ENCODE assay signal across 28 mouse cellular contexts in the genomic region with DNA sequence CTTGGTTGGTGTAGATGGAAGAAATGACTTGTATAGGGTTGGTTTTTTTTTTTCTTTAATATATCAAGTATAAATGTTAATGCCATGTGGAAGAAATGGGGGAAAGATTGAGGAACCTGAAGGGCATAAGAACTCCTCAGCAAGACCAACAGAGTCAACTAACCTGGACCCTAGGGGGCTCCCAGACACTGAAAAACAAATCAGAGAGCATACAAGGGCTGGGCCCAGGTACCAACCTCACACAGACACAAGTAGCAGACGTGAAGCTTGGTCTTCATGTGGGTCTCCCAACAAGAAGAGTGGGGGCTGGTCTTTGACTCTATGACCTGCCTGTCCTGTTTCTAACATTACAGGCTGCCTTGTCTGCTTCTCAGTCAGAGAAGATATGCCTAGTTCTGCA.
DNase-seq lines count a peak whose midpoint lies in the region; TF ChIP-seq lines count a peak whose summit lies in the region.
"Had no signal": no experiment of that assay in that cellular context is flagged by ENCODE, and none has a peak within 500 bp of the region (broad histone marks: within the 10 kb centered on the region; RNA-seq: fewer than 3 reads in every experiment).

No protein-coding gene starts in this region.

- H3K27ac ChIP-seq in ES-E14 (ENCODE audit: insufficient read depth, low read depth, low read length, poor library complexity, severe bottlenecking): no peak overlapping the region
- H3K27ac ChIP-seq: forebrain, embryonic 12.5 days; heart, embryonic 13.5 days; hindbrain, embryonic 14.5 days; left cerebral cortex, adult 2 months; limb, embryonic 13.5 days; lung, embryonic 15.5 days; midbrain, embryonic 12.5 days; neural tube, embryonic 15.5 days; stomach, embryonic 15.5 days had no signal

- no peaks in the 10 kb centered on the region for H3K36me3 ChIP-seq in ES-E14 (ENCODE audit: control insufficient read depth, insufficient read depth, low read length, poor library complexity, severe bottlenecking)
- H3K36me3 ChIP-seq: forebrain, embryonic 12.5 days; heart, embryonic 13.5 days; limb, embryonic 13.5 days; lung, embryonic 15.5 days; midbrain, embryonic 12.5 days; neural tube, embryonic 15.5 days; stomach, embryonic 15.5 days had no signal

- no peak overlapping the region for H3K4me3 ChIP-seq in ES-E14 (ENCODE audit: insufficient read depth in 1 of 2, low read depth in 1 of 2, low read length in 2 of 2, poor library complexity in 1 of 2, severe bottlenecking in 1 of 2)
- H3K4me3 ChIP-seq: forebrain, embryonic 12.5 days; heart, embryonic 13.5 days; left cerebral cortex, adult 2 months; limb, embryonic 13.5 days; lung, embryonic 15.5 days; megakaryocyte, embryonic 14.5 days; midbrain, embryonic 12.5 days; myocyte; neural tube, embryonic 15.5 days; stomach, embryonic 15.5 days had no signal

- no peak overlapping the region for H3K9ac ChIP-seq in ES-E14 (ENCODE audit: insufficient read depth, low read depth, low read length, poor library complexity, severe bottlenecking)
- H3K9ac ChIP-seq: forebrain, embryonic 12.5 days; heart, embryonic 13.5 days; hindbrain, embryonic 14.5 days; limb, embryonic 13.5 days; lung, embryonic 15.5 days; midbrain, embryonic 12.5 days; neural tube, embryonic 15.5 days; stomach, embryonic 15.5 days had no signal

- H3K4me1 ChIP-seq in ES-E14 (ENCODE audit: control insufficient read depth in 2 of 2, insufficient read depth in 2 of 2, low read length in 2 of 2, poor library complexity in 1 of 2): peaks cover 0 to 2% of the 10 kb centered on the region in 2 experiments; a peak in 1 of 4 replicates
- H3K4me1 ChIP-seq: forebrain, embryonic 12.5 days; heart, embryonic 13.5 days; limb, embryonic 13.5 days; lung, embryonic 15.5 days; megakaryocyte, embryonic 14.5 days; midbrain, embryonic 12.5 days; neural tube, embryonic 15.5 days; stomach, embryonic 15.5 days had no signal

- no peaks in the 10 kb centered on the region for H3K9me3 ChIP-seq in ES-E14 (ENCODE audit: control insufficient read depth, insufficient read depth, low read depth, low read length)
- H3K9me3 ChIP-seq: forebrain, embryonic 12.5 days; heart, embryonic 13.5 days; limb, embryonic 13.5 days; lung, embryonic 15.5 days; megakaryocyte, embryonic 14.5 days; midbrain, embryonic 12.5 days; neural tube, embryonic 15.5 days; stomach, embryonic 15.5 days had no signal

- DNase-seq in 416B (ENCODE audit: low read depth) (peak; percentile 11), ES-E14 (ENCODE audit: low read depth, low spot score) (no peak)
- DNase-seq in naive thymus-derived CD4-positive, alpha-beta T cell, adult 2 months (ENCODE audit: low read depth): peak; percentile 63
- peak; percentile 16 to 39 for DNase-seq in thymus, postnatal 10 days (ENCODE audit: low spot score in 2 of 2)
- no peak for DNase-seq in lung, postnatal 14 days
- no peak for DNase-seq in frontal cortex, adult 2 months (ENCODE audit: extremely low spot score in 1 of 2, low spot score in 1 of 2)
- no peak for DNase-seq in left cerebral cortex, adult 9 months (ENCODE audit: low spot score in 2 of 2)
- DNase-seq in heart, adult 18-20 months: no peak
- DNase-seq: adrenal gland, postnatal 25 days; cerebellum, adult 2 months; cerebellum, postnatal 14 days; heart, postnatal 10 days; kidney, adult 11 months; kidney, postnatal 25 days; lung, postnatal 36 days; retina, postnatal 1 day; right cerebral cortex, postnatal 14 days had no signal

- in situ Hi-C loops in ES-E14 (cut with MboI; ENCODE audit: low sequenced_read_pairs in 2 of 2, unreplicated experiment in 2 of 2): no loop called here

TF ChIP-seq in ES-E14, 5 proteins besides CTCF, POLR2A, EP300 and RAD21:
- TF ChIP-seq ZC3H11A (IDR thresholded peaks at IDR 0.05; ENCODE audit: borderline replicate concordance, low read depth, low read length) (peak; percentile 32; the same call in 1 of the 2 replicates), HCFC1 (IDR thresholded peaks at IDR 0.05; ENCODE audit: borderline replicate concordance, insufficient read depth, low read length) (no peak)

Comparison
In these comparisons a context has a peak if more than half of its experiments do, and no peak if none do; other contexts are left out.
1. DNase-seq: peak in 416B (single experiment), naive thymus-derived CD4-positive, alpha-beta T cell, adult 2 months (single experiment) and thymus, postnatal 10 days (2 of 2); none in ES-E14 (single experiment), lung, postnatal 14 days (single experiment), frontal cortex, adult 2 months (0 of 2), left cerebral cortex, adult 9 months (0 of 2) and heart, adult 18-20 months (0 of 2).